In genomic region chr9:118606148-118606816, GRCm38 (mm10) we compare ENCODE assay signal across 9 mouse cellular contexts. TPM values are rescaled to one million over a fixed set of nuclear protein-coding genes. Genes with fewer than 3 reads are reported as not detected.
DNase-seq lines count a peak whose midpoint lies in the region; ATAC-seq and TF ChIP-seq lines count a peak whose summit lies in the region.
"Had no signal": no experiment of that assay in that cellular context is flagged by ENCODE, and none has a peak within 500 bp of the region (broad histone marks: within the 10 kb centered on the region; RNA-seq: fewer than 3 reads in every experiment).

Itga9 (plus strand) TSS chr9:118606690.

- ATAC-seq in forebrain, embryonic 14.5 days, result peak; percentile 89
- ATAC-seq in neutrophil, adult 5-6 weeks (ENCODE audit: extremely low read depth, insufficient number of reproducible peaks, low FRiP score, poor library complexity, severe bottlenecking), result peak; percentile 30; the same call in 1 of the 2 replicates

- DNase-seq in forebrain, embryonic 14.5 days (ENCODE audit: low spot score), result peak; percentile 70
- DNase-seq in heart, postnatal 10 days, result peak; percentile 91 to 93
- peak; percentile 79 to 92 for DNase-seq in kidney, postnatal 36 days
- DNase-seq in lung, adult 2 months, result peak; percentile 90
- peak; percentile 73 for DNase-seq in testis, postnatal 14 days (ENCODE audit: low spot score)

- H3K79me3 ChIP-seq in C2C12 (ENCODE audit: low read depth), result no peaks in the 10 kb centered on the region

- no peak within 1 kb of the TSS for H3K4me3 ChIP-seq in C2C12 (ENCODE audit: insufficient read depth, poor library complexity, severe bottlenecking)
- peak within 1 kb of the TSS; percentile 63 for H3K4me3 ChIP-seq in bone marrow macrophage, adult 2 months (ENCODE audit: insufficient read depth, low read length)
- H3K4me3 ChIP-seq in forebrain, embryonic 14.5 days (ENCODE audit: low read depth, low read length), result peak within 1 kb of the TSS; percentile 56
- H3K4me3 ChIP-seq in lung, adult 2 months (replicated peaks; ENCODE audit: extremely low read depth, low read depth, low read length), result peak within 1 kb of the TSS; percentile 85

- no peak within 1 kb of the TSS for H3K27ac ChIP-seq in bone marrow macrophage, adult 2 months (ENCODE audit: insufficient read depth, low read depth, low read length)
- peak within 1 kb of the TSS; percentile 14; the same call in 1 of the 2 replicates for H3K27ac ChIP-seq in forebrain, embryonic 14.5 days (ENCODE audit: low read depth, low read length)

- no peak for TF ChIP-seq POLR2A in bone marrow macrophage, adult 2 months (IDR thresholded peaks at IDR 0.05; ENCODE audit: borderline replicate concordance, low read depth, low read length)
- TF ChIP-seq POLR2A in lung, adult 2 months (IDR thresholded peaks at IDR 0.05; ENCODE audit: borderline replicate concordance, extremely low read depth, low read depth, low read length), result no peak

- H3K9ac ChIP-seq in forebrain, embryonic 14.5 days (ENCODE audit: low read length), result peak within 1 kb of the TSS; percentile 70

- intact Hi-C loops in heart, postnatal 10 days (cut with DNase I), result loop anchor here (1.0 to 2.0 kb wide), 4 partner anchors 79 to 301 kb away; no protein-coding TSS in a partner anchor

- 20% methylated on average over 22 of the region's 42 CpGs for WGBS in forebrain, embryonic 14.5 days
- 9% methylated on average over 42 of the region's 42 CpGs for WGBS in lung, adult 2 months

- H3K9me3 ChIP-seq in forebrain, embryonic 14.5 days (replicated peaks; ENCODE audit: control insufficient read depth, low read length), result no peaks in the 10 kb centered on the region

- peak; percentile 75 for TF ChIP-seq CTCF in C2C12 (IDR thresholded peaks at IDR 0.05; ENCODE audit: control insufficient read depth, insufficient read depth, insufficient read length)
- peak; percentile 64 for TF ChIP-seq CTCF in bone marrow macrophage, adult 2 months (IDR thresholded peaks at IDR 0.05; ENCODE audit: low read depth, low read length)
- peak; percentile 40; the same call in 1 of the 2 replicates for TF ChIP-seq CTCF in lung, adult 2 months (IDR thresholded peaks at IDR 0.05; ENCODE audit: insufficient read depth, low read length)

- H3K4me2 ChIP-seq in forebrain, embryonic 14.5 days (ENCODE audit: low read length), result peak within 1 kb of the TSS; percentile 93

- no peaks in the 10 kb centered on the region for H3K36me3 ChIP-seq in C2C12 (ENCODE audit: control insufficient read depth, insufficient read depth)
- no peaks in the 10 kb centered on the region for H3K36me3 ChIP-seq in forebrain, embryonic 14.5 days (ENCODE audit: control insufficient read depth, insufficient read depth, low read length)
- H3K36me3 ChIP-seq: G1E had no signal

- no peaks in the 10 kb centered on the region for H3K79me2 ChIP-seq in C2C12 (ENCODE audit: control insufficient read depth, insufficient read depth)

- H3ac ChIP-seq in C2C12 (ENCODE audit: control insufficient read depth, insufficient read length, low read depth), result no peak within 1 kb of the TSS

- peaks cover 6% of the 10 kb centered on the region for H3K4me1 ChIP-seq in bone marrow macrophage, adult 2 months (ENCODE audit: control insufficient read depth, insufficient read depth, low read length)
- H3K4me1 ChIP-seq in forebrain, embryonic 14.5 days (ENCODE audit: control insufficient read depth, insufficient read depth, low read length), result peaks cover 7% of the 10 kb centered on the region
- H3K4me1 ChIP-seq in lung, adult 2 months (ENCODE audit: control insufficient read depth, insufficient read depth, low read length), result peaks cover 10% of the 10 kb centered on the region; the same call in 1 of the 2 replicates

- peaks cover 51% of the 10 kb centered on the region for H3K27me3 ChIP-seq in C2C12 (ENCODE audit: control insufficient read depth, insufficient read depth, insufficient read length)
- peaks cover 18% of the 10 kb centered on the region; the same call in 1 of the 2 replicates for H3K27me3 ChIP-seq in forebrain, embryonic 14.5 days (replicated peaks; ENCODE audit: control insufficient read depth, insufficient read depth, low read length)

TF ChIP-seq in C2C12, 6 proteins besides CTCF, POLR2A, EP300 and RAD21:
- TF ChIP-seq USF1 (IDR thresholded peaks at IDR 0.05; ENCODE audit: low read depth), result no peak
- no peak for TF ChIP-seq MAX (IDR thresholded peaks at IDR 0.05)
- no peak for TF ChIP-seq MYOG (IDR thresholded peaks at IDR 0.05; ENCODE audit: control insufficient read depth, extremely low read depth, insufficient read length)
- TF ChIP-seq CEBPB (IDR thresholded peaks at IDR 0.05; ENCODE audit: low read depth), result no peak
- TF ChIP-seq FOSL1 (IDR thresholded peaks at IDR 0.05; ENCODE audit: insufficient read depth, low read length, poor library complexity, severe bottlenecking), result no peak
- TF ChIP-seq MYOD1 (IDR thresholded peaks at IDR 0.05; ENCODE audit: control insufficient read depth, insufficient read length, low read depth), result no peak

RNA-seq across cellular contexts. Expression of gene Itga9, which starts in this region (rescaled TPM):
- polyA plus RNA-seq in C2C12 (2012; fragmentation: generic; extraction: Trizol), result not detected
- 4.2 and 5.3 TPM in 2 replicates for polyA plus RNA-seq in bone marrow macrophage, adult 2 months (2012; ENCODE audit: insufficient read depth, insufficient read length, missing spikeins)
- polyA plus RNA-seq in forebrain, embryonic 14.5 days (2014; fragmentation: Nextera tagmentation; extraction: Ambion mirVana), result 0.85 and 0.88 TPM in 2 replicates
- total RNA-seq in heart, postnatal 10 days (2021), result 100 to 1,000 TPM; 107 to 121 TPM
- 54.0 and 66.2 TPM in 2 replicates for polyA plus RNA-seq in lung, adult 2 months (2012; rRNA removed)
- total RNA-seq in neutrophil, adult 5-6 weeks (2017), result 0.81 and 0.86 TPM in 2 replicates
- polyA plus RNA-seq: G1E had no signal

Comparison
In these comparisons a context has a peak if more than half of its experiments do, and no peak if none do; other contexts are left out.
1. RNA of gene Itga9 (total RNA-seq): 107 to 121 TPM in heart, postnatal 10 days; 0.81 to 0.86 TPM in neutrophil, adult 5-6 weeks; every median in the first group is over 10 times any median in the second.
2. Peak in DNase-seq, ATAC-seq, H3K4me3 ChIP-seq, H3K27ac ChIP-seq, H3K9ac ChIP-seq and H3K4me2 ChIP-seq in forebrain, embryonic 14.5 days; RNA of the gene not detected or under 1 TPM.
3. Peak in ATAC-seq in neutrophil, adult 5-6 weeks; RNA of the gene not detected or under 1 TPM.
4. Peak in every context shown above with its lines, with median percentiles within 50 percentile points of each other: CTCF ChIP-seq and DNase-seq.